Mouse (Mus musculus) lung, adult 2 months (tissue): ENCODE measurements around the gene Zbtb33. TPM values are rescaled to one million over a fixed set of nuclear protein-coding genes. Genes with fewer than 3 reads are reported as not detected.
A peak's percentile ranks its signal among the peaks of the same experiment; 100 is the strongest.

ENCODE experiments used
- DNase-seq: peaks from one replicate; pipeline ENCODE4 v3.0.0; 2022
- H3K4me1 ChIP-seq: fragments of 200-500 bp; 2 replicates; pipeline ENCODE4 v1.6.1; 2011; ENCODE audit warnings: low read length; ENCODE audit not compliant: control insufficient read depth, insufficient read depth
- H3K4me3 ChIP-seq: fragments of 200-500 bp; replicated peaks from 2 replicates; pipeline ENCODE3; 2011; ENCODE audit warnings: low read depth, mild to moderate bottlenecking, control low read depth, low read length; ENCODE audit errors: extremely low read depth
- CTCF ChIP-seq: fragments of 200-500 bp; IDR thresholded peaks from 2 replicates; pipeline ENCODE4 v1.5.1; 2011; ENCODE audit warnings: mild to moderate bottlenecking, low read length, control low read depth; ENCODE audit not compliant: insufficient read depth
- POLR2A ChIP-seq: fragments of 200-500 bp; IDR thresholded peaks from 2 replicates; pipeline ENCODE4 v1.6.1; 2011; ENCODE audit warnings: low read depth, mild to moderate bottlenecking, control low read depth, low read length, borderline replicate concordance; ENCODE audit errors: extremely low read depth
- WGBS: fragments of 180-500 bp; shearing (Covaris S2); methylation state at CpG from one replicate; pipeline ENCODE4 v1.1.7; 2018; 5-methylcytosine and 5-hydroxymethylcytosine counted together
- polyA plus RNA-seq: library from polyadenylated mRNA; depleted of rRNA; stranded (reverse); fragments of >200 nt; gene quantifications from 2 replicates; pipeline ENCODE4 v1.2.3, GENCODE M21; 2012; rRNA removed

Zbtb33 gene
- polyA plus RNA-seq, 1 experiment, result 3.8 TPM

DNA sequence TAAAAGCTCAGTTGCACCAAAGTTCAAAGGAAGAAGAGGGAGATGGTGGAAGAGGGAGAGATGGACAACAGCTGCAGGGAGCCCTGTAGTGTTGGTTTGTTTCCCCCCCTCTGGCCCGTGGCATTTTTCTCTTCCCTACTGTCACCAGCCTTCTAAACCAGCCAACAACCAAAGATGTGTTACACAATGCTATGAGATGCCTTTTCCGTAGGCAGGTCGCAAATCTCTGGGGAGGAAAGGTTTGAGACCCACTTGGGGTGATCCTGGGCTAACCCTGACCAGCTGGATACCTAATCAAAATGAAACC is 818 bp downstream of the Zbtb33 start:
- no peak for DNase-seq
- Histone ChIP-seq H3K4me3 (peak overlapping the region; percentile 75), H3K4me1 (no peaks in the 10 kb centered on the region)
- 26% methylated on average over 3 of the region's 3 CpGs for WGBS
- TF ChIP-seq POLR2A (no peak), CTCF (no peak)

DNA sequence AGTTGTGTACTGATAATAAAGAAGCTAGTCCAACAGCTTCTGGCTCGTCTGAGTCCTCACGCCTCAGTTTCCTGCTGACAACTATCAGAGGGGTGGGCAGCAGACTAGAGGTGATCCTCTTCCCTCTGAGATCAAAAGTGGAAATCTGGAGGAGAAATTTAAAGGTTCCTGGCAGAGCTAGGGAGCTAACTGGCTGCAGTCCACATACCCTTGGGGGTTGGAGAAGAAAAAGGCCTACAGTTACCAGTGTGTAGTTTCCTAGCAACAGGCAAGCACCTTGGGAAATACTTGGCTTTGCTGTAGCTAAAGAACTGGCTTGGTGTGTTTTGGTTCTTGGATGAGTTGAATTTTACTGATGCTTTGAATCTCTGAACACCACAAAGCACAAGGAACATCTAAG is 12.2 kb downstream of the Zbtb33 start:
- no peak for TF ChIP-seq CTCF
- no peak for TF ChIP-seq POLR2A
- WGBS, result 64% methylated on average over 2 of the region's 2 CpGs
- DNase-seq, result no peak
- Histone ChIP-seq H3K4me1 (no peaks in the 10 kb centered on the region), H3K4me3 (no peak overlapping the region)

DNA sequence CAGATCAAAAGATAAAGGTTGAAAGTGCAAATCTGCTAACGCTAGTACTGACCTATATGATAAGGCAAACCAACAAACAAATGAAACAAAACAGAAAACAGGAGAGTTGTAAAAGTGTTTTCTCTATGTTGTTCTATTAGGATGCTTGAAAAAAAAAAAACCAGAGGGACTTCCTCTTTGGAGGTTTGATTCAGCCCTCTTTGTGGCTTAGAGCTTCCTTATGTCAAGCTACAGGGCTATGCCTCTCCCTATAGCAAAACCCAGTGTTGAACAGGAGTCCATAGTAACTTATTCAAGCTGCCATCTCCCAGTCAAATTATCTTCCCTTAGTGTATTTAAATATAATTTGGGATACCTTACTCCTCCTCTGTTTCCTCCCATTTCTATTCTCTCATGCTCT is 17.8 kb downstream of the Zbtb33 start:
- no peak for TF ChIP-seq CTCF
- no peak for TF ChIP-seq POLR2A
- Histone ChIP-seq H3K4me1 (no peaks in the 10 kb centered on the region), H3K4me3 (no peak overlapping the region)
- 64% methylated on average over 1 of the region's 1 CpGs for WGBS
- no peak for DNase-seq

DNA sequence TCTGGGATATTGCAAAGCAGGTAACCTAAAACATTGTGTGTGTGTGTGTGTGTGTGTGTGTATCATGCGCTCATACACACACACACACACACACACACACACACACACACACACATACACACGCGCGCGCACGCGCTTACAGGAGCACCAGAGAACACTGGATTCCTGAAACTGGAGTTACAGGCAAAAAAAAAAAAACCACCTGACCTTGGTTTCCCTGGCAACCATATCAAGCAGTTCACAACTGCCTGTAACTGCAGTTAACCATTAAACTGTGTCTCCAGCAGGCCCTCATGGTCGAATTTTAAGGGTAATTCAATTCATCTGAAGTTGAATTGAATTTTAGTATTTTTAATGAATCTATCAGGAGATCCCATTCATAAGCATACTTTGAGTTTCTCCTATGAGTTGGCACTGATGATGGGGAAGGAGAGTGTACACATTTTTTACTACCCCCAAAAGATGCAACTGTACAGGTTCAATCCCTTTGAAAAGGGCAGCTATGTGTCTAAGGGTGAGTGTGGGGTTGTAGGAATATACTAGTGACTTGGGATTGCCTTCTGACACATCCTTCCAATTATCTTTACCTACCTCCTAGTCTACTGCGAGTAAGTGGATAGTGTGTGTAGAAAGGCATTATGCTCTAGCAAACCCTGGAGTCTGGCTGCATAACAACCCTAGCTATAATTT is 27.5 kb downstream of the Zbtb33 start:
- DNase-seq, result no peak

DNA sequence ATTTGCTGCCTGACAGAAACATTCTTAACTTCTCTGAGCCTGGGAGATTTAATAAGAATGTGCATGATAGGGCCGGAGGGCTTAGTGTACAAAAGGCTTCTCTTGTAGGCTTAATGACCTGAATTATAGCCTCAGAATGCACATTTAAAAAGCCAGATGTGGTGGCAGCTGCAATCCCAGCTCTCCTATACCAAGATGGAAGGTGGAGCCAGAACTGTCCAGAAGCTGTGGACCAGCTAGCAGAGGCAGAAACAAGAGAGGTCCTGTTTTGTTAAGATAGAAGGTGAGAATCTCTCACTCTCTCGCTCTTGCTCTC is 28.0 kb downstream of the Zbtb33 start:
- no peak for DNase-seq
- no peaks in the 10 kb centered on the region for H3K4me1 ChIP-seq
- WGBS, result 89% methylated on average over 2 of the region's 2 CpGs
- H3K4me3 ChIP-seq, result no peak overlapping the region
- TF ChIP-seq CTCF (no peak), POLR2A (no peak)

More for the DNA sequence above, 27.5 kb downstream of the Zbtb33 start:
- 68% methylated on average over 9 of the region's 9 CpGs for WGBS
- Histone ChIP-seq H3K4me1 (no peaks in the 10 kb centered on the region), H3K4me3 (no peak overlapping the region)
- TF ChIP-seq POLR2A (no peak), CTCF (no peak)

DNA sequence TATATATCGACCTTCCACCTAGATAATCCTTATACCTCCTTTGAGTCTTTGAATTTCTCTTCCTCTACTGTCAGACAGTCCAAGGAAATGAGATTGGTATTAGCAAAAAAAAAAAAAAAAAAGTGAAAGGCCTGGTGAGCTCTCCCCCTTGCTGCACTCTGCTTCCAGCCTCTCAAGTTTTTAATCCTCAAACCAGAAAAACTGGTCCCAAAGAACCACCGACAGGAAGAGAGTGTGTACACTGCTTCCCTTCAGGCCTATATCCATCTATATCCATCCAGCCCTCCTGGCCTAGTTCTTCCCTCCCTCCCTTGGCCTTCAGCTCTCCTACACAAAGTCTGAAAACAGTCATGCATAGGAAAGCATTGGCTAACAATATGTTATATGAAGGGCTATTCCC is 33.2 kb downstream of the Zbtb33 start:
- H3K4me3 ChIP-seq, result no peak overlapping the region
- WGBS, result 46% methylated on average over 2 of the region's 2 CpGs

DNA sequence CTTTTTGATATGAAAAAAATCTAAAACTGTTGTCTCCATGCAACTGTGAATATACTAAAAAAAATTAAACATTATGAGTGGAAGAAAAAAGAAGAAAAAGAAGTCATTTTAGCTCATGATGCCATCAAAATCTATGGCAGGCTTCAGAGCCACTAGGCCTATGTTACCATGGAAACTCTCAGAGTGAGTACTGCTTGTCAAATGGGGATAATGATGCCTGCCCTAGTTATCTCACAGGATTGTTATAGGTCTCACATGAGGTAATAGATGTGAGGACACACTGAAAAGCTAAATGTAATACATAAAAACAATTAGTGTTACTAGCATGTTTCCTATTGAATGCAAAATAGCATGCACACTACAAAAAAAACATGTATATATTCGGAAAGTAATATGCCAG is 40.3 kb downstream of the Zbtb33 start:
- no peaks in the 10 kb centered on the region for H3K4me1 ChIP-seq
- TF ChIP-seq CTCF (no peak), POLR2A (no peak)
- WGBS, result 91% methylated on average over 1 of the region's 1 CpGs
- no peak for DNase-seq
- H3K4me3 ChIP-seq, result no peak overlapping the region

More for the DNA sequence above, 33.2 kb downstream of the Zbtb33 start:
- TF ChIP-seq CTCF, result no peak
- TF ChIP-seq POLR2A, result no peak
- DNase-seq, result no peak
- H3K4me1 ChIP-seq, result no peaks in the 10 kb centered on the region

DNA sequence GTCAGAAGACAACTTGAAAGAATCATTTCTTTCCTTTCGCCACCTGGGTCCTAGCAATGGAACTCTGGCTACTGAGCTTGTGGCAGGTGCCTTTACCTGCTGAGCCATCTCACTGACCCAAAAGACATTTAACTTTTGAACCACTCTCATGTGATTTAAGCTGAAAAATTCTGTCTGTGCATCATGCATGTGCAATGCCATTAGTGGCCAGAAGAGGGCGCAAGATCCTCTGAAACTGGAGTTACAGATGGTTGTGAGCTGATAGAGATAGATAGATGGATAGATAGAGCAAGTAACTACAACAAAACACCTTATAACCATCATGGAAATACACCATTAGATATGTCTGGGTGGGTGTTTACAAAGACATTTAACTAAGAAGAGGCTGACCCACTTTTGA is 48.1 kb downstream of the Zbtb33 start:
- TF ChIP-seq POLR2A, result no peak
- no peak for TF ChIP-seq CTCF
- WGBS, result 43% methylated on average over 2 of the region's 2 CpGs
- H3K4me1 ChIP-seq, result no peaks in the 10 kb centered on the region
- H3K4me3 ChIP-seq, result no peak overlapping the region
- DNase-seq, result no peak

Other genes starting within 250 kb of the Zbtb33 start
- not detected in 2 replicates for gene Btg1-ps1, start 171.0 kb upstream of the Zbtb33 start, polyA plus RNA-seq
- gene Btg1-ps2, start 146.7 kb upstream of the Zbtb33 start, polyA plus RNA-seq, result not detected in 2 replicates
- not detected in 2 replicates for gene Rhox10, start 123.3 kb upstream of the Zbtb33 start, polyA plus RNA-seq
- gene Rhox11, start 104.7 kb upstream of the Zbtb33 start, polyA plus RNA-seq, result not detected in 2 replicates
- not detected in 2 replicates for gene Rhox12, start 78.9 kb upstream of the Zbtb33 start, polyA plus RNA-seq
- not detected in 2 replicates for gene Rhox13, start 68.6 kb upstream of the Zbtb33 start, polyA plus RNA-seq
- gene Tmem255a, start 62.6 kb downstream of the Zbtb33 start, polyA plus RNA-seq, result 0.68 and 1.1 TPM in 2 replicates
- 0.12 TPM in 1 of 2 replicates, not detected in the other for gene Atp1b4, start 126.4 kb downstream of the Zbtb33 start, polyA plus RNA-seq